Mouse (Mus musculus) kidney, adult 18-20 months (tissue): ENCODE data around the gene Nmral1.
"Not testable (repeated sequence)": the region's sequence is repeated elsewhere in the genome, so short reads cannot be mapped to it uniquely, and the experiment has no call there.

ENCODE experiments used
- DNase-seq: peaks from one replicate; pipeline ENCODE4 v3.0.0; 2021

Nmral1 gene

DNA sequence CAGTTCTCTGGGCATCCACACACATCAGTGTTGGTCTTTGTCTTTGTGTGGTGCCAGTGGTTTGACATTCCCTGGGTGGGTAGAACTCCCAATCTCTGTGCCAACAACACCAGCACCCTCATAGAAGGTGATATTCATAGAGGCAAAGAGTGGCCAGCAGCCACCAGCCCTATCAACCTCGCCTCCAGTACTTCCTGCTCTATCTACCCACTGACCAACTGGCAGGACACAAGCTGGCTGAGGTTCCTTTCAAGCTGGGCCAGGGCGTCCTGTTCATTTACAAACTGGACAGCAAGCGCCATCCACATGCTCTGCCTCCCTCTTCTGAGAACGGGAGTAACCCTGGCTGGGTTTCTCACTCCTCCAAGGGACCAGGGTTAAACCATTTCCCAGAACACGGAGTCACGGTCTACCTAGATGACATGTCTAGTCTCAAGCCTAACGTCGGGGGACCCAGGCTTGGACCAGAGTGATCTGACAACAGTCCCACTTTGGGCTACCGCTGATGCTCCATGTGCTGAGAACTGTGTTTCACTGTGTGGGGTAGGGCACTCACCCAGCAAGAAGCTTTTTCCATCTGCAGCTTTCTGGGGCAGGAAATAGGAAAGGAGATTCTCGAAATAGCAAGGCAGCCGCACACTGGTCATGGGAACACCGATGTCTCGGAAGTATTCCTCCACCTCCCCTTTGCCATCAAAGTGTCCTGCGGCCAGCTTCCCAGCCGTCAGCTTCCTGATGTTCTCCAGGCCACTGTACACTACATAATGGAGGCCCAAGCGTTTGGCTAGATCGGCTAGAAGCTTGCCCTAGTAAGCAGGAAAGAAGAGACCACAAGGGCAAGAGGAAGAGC is 5.1 kb downstream of the Nmral1 start:
- no peak for DNase-seq

DNA sequence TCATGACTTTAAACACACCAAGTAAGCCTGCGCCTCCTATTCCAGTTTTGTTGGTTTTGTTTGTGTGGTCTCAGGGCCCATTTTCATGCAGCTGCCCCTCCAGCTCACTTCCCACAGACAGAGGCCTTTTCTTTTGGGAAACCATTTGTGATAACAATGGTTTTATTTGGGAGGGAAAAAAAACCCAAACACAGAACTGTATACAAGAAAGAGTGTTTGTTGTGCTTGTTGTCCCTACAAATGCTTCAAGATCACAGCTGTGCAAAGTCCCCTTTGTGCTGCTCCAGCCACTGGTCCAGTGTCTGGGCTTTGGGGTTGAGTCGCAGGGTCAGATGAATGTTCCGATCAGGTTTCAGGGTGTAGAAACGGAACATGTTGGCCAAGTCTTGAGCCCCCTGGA is 8.0 kb downstream of the Nmral1 start:
- DNase-seq: no peak

DNA sequence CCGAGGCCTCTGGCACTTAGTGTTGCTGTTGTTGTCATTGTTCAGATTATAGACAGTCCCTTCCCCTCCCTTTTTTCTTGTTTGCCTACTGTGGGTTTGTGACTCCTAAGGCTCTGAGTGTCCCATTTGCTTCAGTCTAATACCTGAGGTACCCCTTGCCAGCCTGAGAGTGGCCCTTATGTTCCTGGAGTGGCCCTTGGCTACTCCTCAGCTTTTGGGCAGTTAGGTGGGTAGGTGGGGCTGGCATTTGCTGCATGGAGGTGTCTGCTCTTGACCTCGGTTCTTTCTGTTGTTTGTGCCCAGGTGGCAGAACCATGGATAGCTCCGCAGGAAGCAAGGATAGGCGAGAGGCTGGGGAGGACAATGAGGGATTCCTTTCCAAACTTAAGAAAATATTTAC is 13.6 kb downstream of the Nmral1 start:
- DNase-seq: no peak

DNA sequence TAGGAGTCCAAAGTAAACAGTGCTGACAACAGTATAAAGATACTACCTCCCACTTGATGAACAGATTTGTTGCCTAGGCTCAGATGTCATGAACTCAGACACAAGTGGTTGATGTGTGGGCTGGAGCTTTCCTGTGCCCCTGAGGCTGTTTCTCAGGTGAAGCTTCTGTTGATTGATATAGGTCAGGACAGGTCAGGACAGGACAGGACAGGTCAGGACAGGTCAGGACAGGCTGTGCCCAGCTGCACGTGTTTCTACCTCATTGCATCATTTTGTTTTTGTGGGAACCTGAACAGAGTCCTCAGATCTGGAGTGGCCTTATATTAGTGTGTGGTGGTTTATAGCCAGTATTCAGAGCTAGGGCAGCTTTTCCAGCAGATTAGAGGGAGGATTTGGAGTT is 16.5 kb downstream of the Nmral1 start:
- DNase-seq: no peak

DNA sequence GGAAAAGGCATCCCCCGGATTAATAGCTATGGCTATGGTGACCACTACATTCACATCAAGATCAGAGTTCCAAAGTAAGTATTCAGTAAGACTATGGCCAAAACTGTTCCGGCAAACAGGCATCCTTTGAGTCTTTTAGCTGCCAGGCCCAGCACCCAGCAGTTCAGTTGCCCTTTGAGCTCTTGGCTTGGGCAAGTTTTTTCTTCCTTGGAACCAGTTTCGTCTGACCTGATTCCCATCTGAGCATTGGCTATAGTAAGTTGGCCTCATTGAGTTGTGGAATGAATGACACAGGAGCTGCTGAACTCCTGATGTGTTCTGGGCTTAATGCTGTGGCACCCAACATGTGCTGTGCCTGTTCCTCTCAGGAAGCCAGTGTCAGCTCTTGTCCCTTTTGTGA is 17.9 kb downstream of the Nmral1 start:
- DNase-seq: peak; percentile 37

DNA sequence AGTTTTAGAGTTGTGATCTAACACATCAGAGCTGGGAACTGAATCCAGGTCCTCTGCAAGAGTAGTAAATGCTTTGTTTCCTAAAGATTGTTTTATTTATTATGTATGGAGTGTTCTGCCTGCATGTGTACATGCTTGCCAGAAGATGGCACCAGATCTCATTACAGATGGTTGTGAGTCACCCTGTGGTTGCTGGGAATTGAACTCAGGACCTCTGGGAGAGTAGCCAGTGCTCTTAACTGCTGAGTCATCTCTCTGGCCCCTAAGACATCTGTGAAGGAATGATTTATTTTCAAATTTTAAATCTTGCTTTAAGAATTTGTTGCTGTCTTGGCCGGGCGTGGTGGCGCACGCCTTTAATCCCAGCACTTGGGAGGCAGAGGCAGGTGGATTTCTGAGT is 29.8 kb downstream of the Nmral1 start:
- not testable (repeated sequence) for DNase-seq

DNA sequence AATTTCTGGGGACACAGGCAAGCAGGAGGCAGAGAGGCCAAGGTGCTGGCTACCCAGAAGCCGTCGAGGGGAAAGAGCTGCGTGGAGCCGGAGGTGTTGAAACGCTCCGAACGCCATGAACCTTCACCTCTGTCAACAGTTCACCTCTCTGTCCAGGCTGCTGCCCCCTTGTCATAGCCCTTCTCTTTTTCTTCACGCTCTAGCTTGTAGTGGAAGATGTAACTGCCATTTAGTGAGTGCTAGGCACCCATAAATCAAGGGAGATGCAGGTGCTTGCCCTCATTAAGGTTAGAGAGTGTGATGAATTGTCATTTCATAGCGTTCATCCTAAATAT is 34.7 kb downstream of the Nmral1 start:
- DNase-seq: no peak

DNA sequence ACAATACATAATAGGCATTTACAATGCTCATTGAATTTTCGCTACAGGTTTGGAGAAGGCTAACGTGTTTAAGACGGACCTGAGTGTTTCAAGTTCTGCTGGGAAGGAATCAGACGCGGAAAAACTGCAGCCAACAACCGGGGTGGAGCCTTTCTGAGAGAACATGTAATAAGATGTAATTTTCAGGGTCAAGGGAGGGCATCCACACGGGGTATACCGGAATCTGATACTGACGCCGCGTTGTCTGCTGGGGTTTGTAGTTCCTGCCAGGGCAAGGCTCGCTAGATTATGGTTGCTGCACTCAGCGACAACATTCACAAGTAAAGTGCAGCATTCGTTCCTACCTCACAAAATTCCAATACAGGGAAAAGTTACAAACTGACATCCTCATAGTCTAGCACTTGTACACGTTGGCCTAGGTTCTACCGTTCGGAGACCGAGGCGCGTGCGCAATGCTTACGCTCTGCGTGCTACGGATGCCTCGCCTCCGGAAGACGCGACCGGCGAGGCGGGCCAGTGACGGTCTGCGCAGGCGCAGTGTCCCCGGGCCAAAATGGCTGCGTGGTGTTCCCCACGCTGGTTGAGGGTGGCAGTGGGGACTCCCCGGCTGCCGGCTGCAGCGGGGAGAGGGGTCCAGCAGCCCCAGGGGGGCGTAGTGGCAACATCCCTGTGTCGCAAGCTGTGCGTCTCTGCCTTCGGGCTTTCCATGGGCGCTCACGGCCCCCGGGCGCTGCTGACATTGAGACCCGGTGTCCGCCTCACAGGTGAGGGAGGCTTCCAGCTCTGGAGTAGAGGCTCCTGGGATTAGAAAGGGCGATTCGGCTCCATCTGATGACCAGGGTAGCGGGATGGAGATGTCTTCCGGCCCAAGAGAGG is 35.3 kb downstream of the Nmral1 start:
- DNase-seq: peak; percentile 97

DNA sequence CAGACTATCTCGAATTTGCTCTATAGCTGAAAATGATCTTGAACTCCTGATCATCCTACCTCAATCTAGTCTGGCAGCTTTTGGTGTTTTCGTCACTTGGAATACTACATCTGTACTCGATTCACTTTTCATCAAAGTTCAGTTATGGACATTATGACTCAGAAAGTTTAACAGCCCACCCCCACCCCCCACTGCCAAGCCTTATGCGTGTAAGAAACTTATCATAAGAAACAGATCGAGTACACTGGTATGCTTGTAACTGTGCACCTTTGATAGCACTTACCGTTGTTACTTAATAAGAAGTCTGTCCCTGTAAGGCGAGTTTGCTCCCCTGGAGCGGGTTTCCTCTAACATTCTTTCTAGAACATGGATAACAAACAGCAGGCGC is 36.0 kb downstream of the Nmral1 start:
- DNase-seq: no peak

DNA sequence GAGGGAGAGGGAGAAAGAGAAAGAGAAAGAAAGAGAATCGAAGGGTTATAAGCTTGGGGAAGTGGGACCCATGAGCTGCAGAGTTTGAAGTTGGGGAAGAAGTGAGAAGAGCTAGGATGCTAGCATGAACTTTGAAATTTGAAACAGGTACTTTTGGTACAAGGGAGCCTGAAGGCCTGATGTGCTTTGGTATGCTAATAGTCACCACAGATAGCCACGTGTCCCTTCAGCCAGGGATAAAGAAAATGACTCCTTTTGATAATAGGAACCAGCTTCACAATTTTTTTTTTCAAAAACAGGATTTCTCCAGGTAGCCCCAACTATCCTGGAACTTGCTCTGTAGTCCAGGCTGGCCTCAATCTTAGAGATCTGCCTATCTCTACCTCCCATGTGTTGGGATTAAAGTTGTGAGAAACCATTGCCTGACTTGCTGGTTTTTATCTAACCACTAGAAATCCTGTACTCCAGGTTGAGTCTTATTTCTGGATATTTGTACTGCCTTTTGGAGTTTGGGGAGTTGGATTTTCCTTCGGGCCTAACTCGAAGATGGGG is 36.5 kb downstream of the Nmral1 start:
- DNase-seq: no peak

DNA sequence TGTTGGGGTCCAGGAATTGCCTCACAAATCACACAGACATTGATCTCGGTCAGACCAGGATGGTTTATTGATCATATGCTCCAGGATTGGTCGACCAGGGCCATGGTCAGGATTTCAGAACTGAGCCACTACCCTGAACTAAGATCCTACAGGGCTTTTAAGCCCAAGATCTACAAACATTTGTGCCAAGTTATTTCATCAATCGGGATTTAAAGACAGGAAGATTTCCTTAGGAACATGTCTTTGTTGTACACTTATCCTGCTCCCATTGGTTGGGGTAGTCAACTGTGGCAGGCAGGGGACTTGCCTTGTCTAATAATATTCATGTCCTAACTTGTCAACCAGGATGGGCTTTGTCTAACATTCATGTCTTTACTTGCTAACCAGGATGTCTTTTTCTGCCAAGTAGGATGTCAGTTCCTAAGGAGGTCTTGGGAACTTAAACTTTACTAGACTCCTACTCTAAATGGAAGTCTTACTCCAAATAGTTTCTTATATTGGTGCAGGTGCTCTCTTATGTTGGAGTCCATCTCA is 38.2 kb downstream of the Nmral1 start:
- not testable (repeated sequence) for DNase-seq

DNA sequence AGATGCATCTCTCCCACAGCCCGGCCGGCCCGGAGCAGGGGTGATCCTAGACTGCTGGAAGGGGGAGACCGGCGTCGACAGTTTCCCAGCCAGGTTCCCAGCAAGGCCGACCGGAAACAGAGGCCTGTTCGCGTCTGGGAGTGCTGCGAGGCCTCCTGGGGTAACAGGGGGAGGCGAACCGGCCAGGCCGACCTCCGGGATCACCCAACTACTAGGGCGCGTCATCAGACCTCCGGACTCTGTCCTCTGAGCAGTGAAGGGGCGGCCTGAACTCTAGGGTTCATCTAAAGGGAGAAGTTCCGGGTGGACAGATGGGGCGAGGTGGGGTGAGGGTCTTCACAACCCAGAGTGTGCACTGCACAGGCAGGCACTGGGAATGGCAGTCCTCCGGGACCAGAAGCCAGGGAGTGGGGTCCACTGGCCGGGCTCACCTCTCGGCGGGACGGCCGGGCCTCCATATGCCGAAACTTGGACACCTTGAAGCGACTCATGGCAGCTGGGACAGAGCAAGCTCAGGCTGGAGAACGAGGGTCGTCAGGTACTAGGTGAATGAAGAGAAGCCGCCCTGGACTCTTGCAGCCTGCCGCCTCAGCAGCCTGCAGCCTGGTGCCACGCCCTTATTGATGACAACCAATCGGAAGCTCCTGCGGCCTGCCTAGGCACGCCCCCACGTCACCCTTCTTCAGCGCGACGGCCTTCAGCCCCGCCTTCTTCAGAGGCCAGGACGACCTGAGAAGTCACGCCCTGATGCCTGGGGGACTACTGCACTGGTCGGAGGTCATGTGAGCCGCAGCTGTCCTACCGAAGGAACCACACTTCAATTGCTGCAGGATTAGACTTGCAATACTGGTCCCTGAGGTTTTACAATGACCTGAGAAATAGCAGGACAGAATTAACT is 39.8 kb downstream of the Nmral1 start, which contains the start of gene Coro7:
Gene Coro7, minus strand, starts transcription at position 657 of the 898 bp plus-strand sequence.
- DNase-seq: peak; percentile 91

DNA sequence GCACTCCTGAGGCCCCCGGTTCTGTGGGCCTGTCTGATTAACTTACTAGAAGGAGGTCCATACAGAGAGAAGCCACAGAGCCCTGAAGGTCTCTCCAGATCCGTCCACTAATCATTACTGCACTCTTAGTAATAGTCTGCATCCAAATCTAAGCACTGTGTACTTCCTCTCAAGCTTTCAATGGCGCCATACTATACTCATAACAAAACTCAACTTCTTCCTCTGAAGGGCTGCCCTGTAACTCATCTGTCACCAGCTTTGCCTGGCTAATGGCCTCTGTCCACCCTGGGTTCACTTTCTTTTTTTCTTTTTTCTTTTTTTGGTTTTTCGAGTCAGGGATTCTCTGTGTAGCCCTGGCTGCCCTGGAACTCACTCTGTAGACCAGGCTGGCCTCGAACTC is 41.1 kb downstream of the Nmral1 start:
- no peak for DNase-seq

DNA sequence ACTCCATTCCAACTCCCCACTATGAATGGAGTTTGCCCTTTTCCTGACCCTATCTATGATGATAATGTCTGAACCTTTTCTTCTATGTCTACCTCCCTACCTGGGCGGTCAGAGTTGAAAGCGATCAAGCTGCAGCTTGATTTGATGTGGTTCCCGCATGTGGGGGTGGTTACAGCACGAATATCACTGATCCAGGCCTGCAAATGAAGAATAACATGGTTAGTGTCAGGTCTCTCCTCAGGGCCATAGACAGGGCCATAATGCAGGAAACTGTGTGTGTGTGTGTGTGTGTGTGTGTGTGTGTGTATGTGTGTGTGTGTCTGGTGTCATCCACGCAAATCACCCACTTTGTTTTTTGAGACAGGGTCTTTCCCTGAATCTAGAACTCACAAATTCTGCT is 42.3 kb downstream of the Nmral1 start:
- DNase-seq: no peak

DNA sequence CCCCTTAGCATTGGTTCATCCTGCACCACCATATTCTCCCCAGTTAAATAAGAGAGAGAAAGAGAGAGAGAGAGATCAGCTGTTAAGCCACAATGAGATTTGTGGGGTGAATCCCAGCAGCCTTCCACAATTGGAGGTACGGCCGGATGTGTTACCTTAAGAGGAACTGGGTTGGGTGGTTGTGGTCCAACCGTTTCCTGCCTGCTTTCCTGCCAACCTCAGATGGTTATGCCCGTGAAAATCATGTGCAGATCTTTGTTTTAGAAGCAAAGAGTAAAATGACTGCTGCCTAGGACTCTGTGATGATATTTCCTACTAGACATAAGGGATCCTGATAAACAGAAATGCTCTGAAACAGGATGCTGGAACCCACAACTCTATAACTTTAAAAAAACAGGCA is 45.1 kb downstream of the Nmral1 start:
- no peak for DNase-seq

DNA sequence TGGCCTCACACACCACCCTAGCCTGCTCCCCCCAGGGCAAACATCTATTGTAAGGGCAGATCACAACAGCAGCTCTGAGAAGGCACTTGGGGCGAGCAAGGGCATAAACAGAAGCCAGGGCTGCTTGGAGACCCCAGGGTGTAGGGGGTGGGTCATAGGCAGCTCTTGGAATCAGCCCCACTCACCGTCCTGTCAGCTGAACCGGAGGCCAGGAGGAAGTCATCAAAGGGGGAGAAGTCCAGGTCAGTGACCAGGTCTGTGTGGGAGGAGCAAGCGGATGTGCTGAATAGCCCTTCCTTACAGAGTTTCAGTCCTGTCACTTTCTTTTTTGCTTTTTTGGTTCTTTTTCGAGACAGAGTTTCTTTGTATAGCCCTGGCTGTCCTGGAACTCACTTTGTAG is 48.8 kb downstream of the Nmral1 start:
- DNase-seq: no peak

DNA sequence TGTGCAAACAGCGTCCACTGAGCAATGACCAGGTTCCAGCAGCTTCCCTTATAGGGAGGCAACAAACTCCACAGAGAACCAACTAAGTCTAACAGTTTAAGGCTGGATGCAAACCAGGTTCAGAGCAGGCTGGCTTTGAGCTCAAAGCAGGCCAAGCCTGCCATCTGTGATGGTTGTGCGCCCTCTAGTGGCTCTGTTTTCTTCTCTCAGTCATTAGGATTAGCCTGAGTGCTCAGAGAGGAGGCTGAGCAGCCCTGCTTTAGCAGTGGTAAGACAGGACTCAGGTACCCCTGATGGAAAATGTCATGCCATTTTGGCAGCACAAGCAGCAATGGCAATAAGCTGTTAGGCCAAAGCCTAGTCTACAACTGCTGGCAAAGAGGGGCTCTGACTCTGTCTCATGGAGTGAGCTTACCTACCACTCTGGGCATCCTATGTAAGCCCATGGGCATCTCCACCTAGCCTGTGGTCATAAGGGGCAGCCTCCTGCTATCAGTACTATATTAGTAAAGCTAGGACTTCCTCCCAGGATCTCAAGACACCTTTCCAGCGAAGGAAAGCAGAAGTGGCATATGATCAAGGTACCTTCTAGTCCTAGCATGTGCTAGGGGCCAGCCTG is 51.9 kb downstream of the Nmral1 start:
- peak; percentile 87 for DNase-seq

DNA sequence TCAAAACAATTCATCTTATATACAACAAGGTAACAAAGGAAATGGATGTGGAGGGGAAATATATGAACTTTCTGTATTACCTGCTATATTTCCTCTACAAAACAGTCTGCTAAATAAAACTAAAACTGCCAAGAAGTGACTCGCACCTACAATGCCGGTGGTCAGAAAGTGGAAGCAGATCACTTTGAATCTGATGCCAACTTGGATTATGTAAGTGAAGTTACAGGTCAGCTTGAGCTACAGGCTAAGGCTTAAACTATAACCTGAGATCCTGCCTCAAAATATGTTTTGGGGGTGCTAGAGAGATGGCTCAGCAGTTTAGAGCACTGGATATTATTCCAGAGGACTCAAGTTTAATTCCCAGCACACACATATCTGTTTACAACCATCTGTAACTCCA is 53.4 kb downstream of the Nmral1 start:
- no peak for DNase-seq

DNA sequence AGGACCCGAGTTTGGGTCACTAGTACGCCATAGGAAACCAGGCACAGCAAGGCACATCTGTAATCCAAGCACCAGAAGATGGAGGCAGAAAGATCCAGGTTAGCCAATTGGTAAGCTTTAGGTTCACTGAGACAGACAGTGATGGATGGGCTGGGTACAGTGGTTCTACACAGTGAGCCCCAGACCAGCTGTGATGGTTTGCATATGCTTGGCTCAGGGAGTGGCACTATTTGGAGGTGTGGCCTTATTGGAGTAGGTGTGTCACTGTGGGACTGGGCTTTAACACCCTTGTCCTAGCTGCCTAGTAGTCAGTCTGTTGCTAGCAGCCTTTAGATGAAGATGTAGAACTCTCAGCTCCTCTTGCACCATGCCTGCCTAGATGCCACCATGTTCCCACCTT is 55.4 kb downstream of the Nmral1 start:
- DNase-seq: no peak

DNA sequence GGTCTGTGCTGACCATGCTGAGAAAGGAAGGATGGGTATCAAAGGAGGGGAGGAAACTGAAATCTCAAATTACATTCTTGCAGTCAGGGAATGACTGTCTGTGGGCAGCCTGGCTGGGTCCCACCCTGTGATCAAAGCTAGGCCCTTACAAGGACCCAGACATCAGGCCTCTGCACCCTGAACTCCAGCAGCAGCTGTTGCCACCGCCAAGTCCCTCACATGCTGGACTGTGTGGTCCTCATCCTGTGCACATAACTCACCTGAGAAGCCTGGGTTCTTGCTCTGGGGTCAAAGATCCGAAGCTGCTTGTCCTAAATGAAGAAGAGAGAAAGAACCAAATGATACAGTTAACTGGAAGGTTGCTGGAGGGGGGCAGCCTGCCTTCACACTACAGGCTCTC is 57.6 kb downstream of the Nmral1 start:
- DNase-seq: no peak
